Mouse (Mus musculus) 416B (cell line): ENCODE measurements at regions not wholly inside any gene's neighbourhood (a gene's known extent, or its start where the extent isn't known, plus 50 kb on each side); places are given as distances from the start of the nearest gene placed in this dataset.
A peak's percentile ranks its signal among the peaks of the same experiment; 100 is the strongest.

Source experiments
- DNase-seq: peaks from one replicate; pipeline ENCODE4 v3.0.0; 2011; ENCODE audit warnings: low read depth

GRCm38 (mm10) chrX:126280231-126280630, 262.9 kb downstream of the Gm17267 start:
- DNase-seq: peak; percentile 1
